Mouse (Mus musculus) liver, embryonic 13.5 days (tissue): ENCODE measurements at regions not wholly inside any gene's neighbourhood (a gene's known extent, or its start where the extent isn't known, plus 50 kb on each side); places are given as distances from the start of the nearest gene placed in this dataset.

Experiments used
- ATAC-seq: fragments of 200-750 bp; cut with Nextera tagmentation; 2 replicates; pipeline ENCODE4 v1.8.0; 2017; ENCODE audit warnings: low read depth, mild to moderate bottlenecking, moderate number of reproducible peaks, moderate library complexity
- DNase-seq: peaks from one replicate; pipeline ENCODE4 v3.0.0; 2022
- H3K27ac ChIP-seq: fragments of 300-500 bp; sonication (generic); 2 replicates; pipeline ENCODE4 v1.5.1; 2015; ENCODE audit warnings: moderate library complexity, mild to moderate bottlenecking, inconsistent platforms
- H3K27me3 ChIP-seq: fragments of 300-500 bp; sonication (generic); 2 replicates; pipeline ENCODE4 v1.6.1; 2015; ENCODE audit warnings: mild to moderate bottlenecking, inconsistent platforms
- H3K36me3 ChIP-seq: fragments of 300-500 bp; sonication (generic); 2 replicates; pipeline ENCODE4 v1.6.1; 2015; ENCODE audit warnings: mild to moderate bottlenecking, inconsistent platforms
- H3K4me1 ChIP-seq: fragments of 300-500 bp; sonication (generic); replicated peaks from 2 replicates; pipeline ENCODE4 v1.6.1; 2015; ENCODE audit warnings: inconsistent platforms
- H3K4me2 ChIP-seq: fragments of 300-500 bp; sonication (generic); 2 replicates; pipeline ENCODE4 v1.6.1; 2015; ENCODE audit warnings: inconsistent platforms, mild to moderate bottlenecking, moderate library complexity
- H3K4me3 ChIP-seq: fragments of 300-500 bp; sonication (generic); replicated peaks from 2 replicates; pipeline ENCODE4 v1.5.1; 2015; ENCODE audit warnings: mild to moderate bottlenecking, inconsistent platforms
- H3K9ac ChIP-seq: fragments of 300-500 bp; sonication (generic); 2 replicates; pipeline ENCODE4 v1.6.1; 2015; ENCODE audit warnings: mild to moderate bottlenecking, inconsistent platforms
- H3K9me3 ChIP-seq: fragments of 300-500 bp; sonication (generic); replicated peaks from 2 replicates; pipeline ENCODE4 v1.6.1; 2016; ENCODE audit warnings: inconsistent platforms
- WGBS: fragments of 180-500 bp; shearing (Covaris S2); methylation state at CpG from one replicate; pipeline ENCODE4 v1.1.7; 2015; ENCODE audit not compliant: insufficient replicate concordance; 5-methylcytosine and 5-hydroxymethylcytosine counted together

GRCm38 (mm10) chr2:131403543-131404217, 51.0 kb upstream of the Rnf24 start:
- H3K27ac ChIP-seq: no peak overlapping the region
- no peak overlapping the region for H3K4me3 ChIP-seq
- DNase-seq: no peak
- WGBS: 46% methylated on average over 5 of the region's 5 CpGs
- H3K9ac ChIP-seq: no peak overlapping the region
- H3K27me3 ChIP-seq: no peaks in the 10 kb centered on the region
- H3K36me3 ChIP-seq: no peaks in the 10 kb centered on the region
- H3K4me1 ChIP-seq: peaks cover 5% of the 10 kb centered on the region; the same call in 1 of the 2 replicates
- no peaks in the 10 kb centered on the region for H3K9me3 ChIP-seq
- no peak overlapping the region for H3K4me2 ChIP-seq
- ATAC-seq: no peak
